Mouse (Mus musculus): ENCODE measurements around the gene Oosp3. TPM values are rescaled to one million over a fixed set of nuclear protein-coding genes. Genes with fewer than 3 reads are reported as not detected.

Oosp3 gene
- not detected for polyA plus RNA-seq (2012; fragmentation: generic; extraction: Trizol)

DNA sequence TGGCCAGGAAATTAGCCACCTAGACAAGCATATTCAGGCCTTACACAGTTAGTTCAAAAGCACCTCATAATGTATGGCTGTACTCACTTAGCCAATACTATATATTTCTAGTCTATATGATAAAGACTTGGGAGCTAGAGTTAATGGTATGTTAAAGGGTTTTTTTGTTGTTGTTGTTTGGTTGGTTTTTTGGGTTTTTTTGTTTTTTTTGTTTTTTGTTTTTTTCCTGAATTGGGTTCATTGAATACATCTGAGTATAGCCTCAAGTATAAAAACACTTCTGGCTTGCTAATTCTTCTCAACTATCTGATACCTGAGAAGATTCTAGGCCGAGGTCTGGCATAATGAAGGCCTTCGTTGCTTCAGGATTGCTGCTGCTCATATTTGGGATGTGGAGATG lies at the start of gene Oosp3:
Oosp3 (plus strand) TSS at position 301 of the 400 bp plus-strand sequence.
- H3K4me3 ChIP-seq, result no peak within 1 kb of the TSS
- no peak within 1 kb of the TSS for H3K4me2 ChIP-seq (ENCODE audit: low read depth)
- no peaks in the 10 kb centered on the region for H3K79me2 ChIP-seq (ENCODE audit: control insufficient read depth, insufficient read depth)
- TF ChIP-seq REST (IDR thresholded peaks at IDR 0.05; ENCODE audit: insufficient read depth, insufficient read length), result no peak
- TF ChIP-seq SRF (IDR thresholded peaks at IDR 0.05; ENCODE audit: control insufficient read depth, insufficient read length, low read depth), result no peak
- no peak for TF ChIP-seq MYOG (IDR thresholded peaks at IDR 0.05; ENCODE audit: control insufficient read depth in 1 of 3, insufficient read depth in 1 of 3, insufficient read length in 2 of 3, low read depth in 2 of 3)
- no peak for TF ChIP-seq E2F4 (IDR thresholded peaks at IDR 0.05; ENCODE audit: insufficient read depth)
- TF ChIP-seq POLR2AphosphoS2 (IDR thresholded peaks at IDR 0.05; ENCODE audit: insufficient read length, low read depth), result no peak
- TF ChIP-seq POLR2A (IDR thresholded peaks at IDR 0.05; ENCODE audit: insufficient read length, low read depth), result no peak
- no peak for TF ChIP-seq TCF12 (IDR thresholded peaks at IDR 0.05; ENCODE audit: insufficient read depth, poor library complexity, severe bottlenecking)
- TF ChIP-seq USF1 (IDR thresholded peaks at IDR 0.05; ENCODE audit: low read depth), result no peak
- TF ChIP-seq TCF3 (IDR thresholded peaks at IDR 0.05; ENCODE audit: insufficient read length, low read depth), result no peak
- TF ChIP-seq CEBPB (IDR thresholded peaks at IDR 0.05; ENCODE audit: insufficient read depth, poor library complexity, severe bottlenecking), result no peak
- TF ChIP-seq MYOD1 (IDR thresholded peaks at IDR 0.05; ENCODE audit: control insufficient read depth in 1 of 3, insufficient read length in 2 of 3, low read depth in 2 of 3), result no peak
- TF ChIP-seq MAX (IDR thresholded peaks at IDR 0.05; ENCODE audit: low read depth), result no peak
- no peaks in the 10 kb centered on the region for H3K27me3 ChIP-seq (ENCODE audit: control insufficient read depth, insufficient read depth, insufficient read length)
- no peaks in the 10 kb centered on the region for H3K36me3 ChIP-seq (ENCODE audit: control insufficient read depth, insufficient read depth)
- no peak within 1 kb of the TSS for H3ac ChIP-seq (ENCODE audit: control insufficient read depth, insufficient read length)

DNA sequence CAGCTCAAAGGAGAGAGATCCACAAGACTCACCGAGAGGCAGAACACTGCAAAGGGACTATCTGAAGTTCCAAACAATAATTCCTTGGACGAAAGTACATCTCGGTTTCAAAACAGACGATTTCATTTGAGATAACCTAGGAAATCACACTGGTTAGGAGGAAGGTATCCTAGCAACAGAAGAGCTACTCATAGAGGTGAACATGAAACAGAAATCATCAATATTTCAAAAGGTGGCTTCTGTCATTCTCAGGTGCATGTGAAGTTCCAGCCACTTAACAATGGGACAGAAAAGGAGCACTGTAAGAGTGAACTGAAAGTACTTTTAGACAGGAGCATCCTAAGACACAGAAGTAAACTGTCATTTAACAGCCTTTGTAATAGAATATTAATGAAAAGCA lies 47.3 kb upstream of the Oosp3 start:
- no peak overlapping the region for H3K4me3 ChIP-seq
- H3K27me3 ChIP-seq (ENCODE audit: control insufficient read depth, insufficient read depth, insufficient read length), result no peaks in the 10 kb centered on the region
- no peaks in the 10 kb centered on the region for H3K36me3 ChIP-seq (ENCODE audit: control insufficient read depth, insufficient read depth)
- TF ChIP-seq CEBPB (IDR thresholded peaks at IDR 0.05; ENCODE audit: insufficient read depth, poor library complexity, severe bottlenecking) (no peak), TCF3 (IDR thresholded peaks at IDR 0.05; ENCODE audit: insufficient read length, low read depth) (no peak), TCF12 (IDR thresholded peaks at IDR 0.05; ENCODE audit: insufficient read depth, poor library complexity, severe bottlenecking) (no peak), E2F4 (IDR thresholded peaks at IDR 0.05; ENCODE audit: insufficient read depth) (no peak), SRF (IDR thresholded peaks at IDR 0.05; ENCODE audit: control insufficient read depth, insufficient read length, low read depth) (no peak), MAX (IDR thresholded peaks at IDR 0.05; ENCODE audit: low read depth) (no peak), MYOG (IDR thresholded peaks at IDR 0.05; ENCODE audit: control insufficient read depth in 1 of 3, insufficient read depth in 1 of 3, insufficient read length in 2 of 3, low read depth in 2 of 3) (no peak), USF1 (IDR thresholded peaks at IDR 0.05; ENCODE audit: low read depth) (no peak), MYOD1 (IDR thresholded peaks at IDR 0.05; ENCODE audit: control insufficient read depth in 1 of 3, insufficient read length in 2 of 3, low read depth in 2 of 3) (no peak), REST (IDR thresholded peaks at IDR 0.05; ENCODE audit: insufficient read depth, insufficient read length) (no peak), POLR2A (IDR thresholded peaks at IDR 0.05; ENCODE audit: insufficient read length, low read depth) (no peak), POLR2AphosphoS2 (IDR thresholded peaks at IDR 0.05; ENCODE audit: insufficient read length, low read depth) (no peak)
- no peaks in the 10 kb centered on the region for H3K79me2 ChIP-seq (ENCODE audit: control insufficient read depth, insufficient read depth)
- no peak overlapping the region for H3ac ChIP-seq (ENCODE audit: control insufficient read depth, insufficient read length)
- H3K4me2 ChIP-seq (ENCODE audit: low read depth), result no peak overlapping the region

DNA sequence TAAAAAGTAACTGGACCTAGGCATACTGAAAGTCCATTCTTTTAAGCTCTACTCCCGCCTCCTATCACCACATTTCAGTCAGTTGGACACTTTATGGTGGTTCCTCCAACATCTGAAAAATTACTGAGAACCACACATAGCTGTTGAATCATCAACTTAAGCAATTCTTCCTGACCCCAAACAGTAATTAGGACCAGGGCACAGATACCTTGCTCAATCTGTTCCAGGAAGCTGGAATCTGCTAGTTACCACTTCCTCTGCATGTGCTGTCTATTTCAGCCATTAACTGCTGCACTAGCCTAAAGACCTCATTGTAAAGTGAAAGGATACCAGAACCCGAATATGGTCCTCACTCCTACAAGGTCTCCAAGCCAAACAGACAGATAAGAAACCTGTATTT lies 37.7 kb upstream of the Oosp3 start:
- Histone ChIP-seq H3K79me2 (ENCODE audit: control insufficient read depth, insufficient read depth) (no peaks in the 10 kb centered on the region), H3K4me2 (ENCODE audit: low read depth) (no peak overlapping the region), H3K4me3 (no peak overlapping the region), H3K27me3 (ENCODE audit: control insufficient read depth, insufficient read depth, insufficient read length) (no peaks in the 10 kb centered on the region), H3K36me3 (ENCODE audit: control insufficient read depth, insufficient read depth) (no peaks in the 10 kb centered on the region), H3ac (ENCODE audit: control insufficient read depth, insufficient read length) (no peak overlapping the region)
- TF ChIP-seq TCF3 (IDR thresholded peaks at IDR 0.05; ENCODE audit: insufficient read length, low read depth) (no peak), REST (IDR thresholded peaks at IDR 0.05; ENCODE audit: insufficient read depth, insufficient read length) (no peak), SRF (IDR thresholded peaks at IDR 0.05; ENCODE audit: control insufficient read depth, insufficient read length, low read depth) (no peak), E2F4 (IDR thresholded peaks at IDR 0.05; ENCODE audit: insufficient read depth) (no peak), MAX (IDR thresholded peaks at IDR 0.05; ENCODE audit: low read depth) (no peak), POLR2AphosphoS2 (IDR thresholded peaks at IDR 0.05; ENCODE audit: insufficient read length, low read depth) (no peak), USF1 (IDR thresholded peaks at IDR 0.05; ENCODE audit: low read depth) (no peak), CEBPB (IDR thresholded peaks at IDR 0.05; ENCODE audit: insufficient read depth, poor library complexity, severe bottlenecking) (no peak), TCF12 (IDR thresholded peaks at IDR 0.05; ENCODE audit: insufficient read depth, poor library complexity, severe bottlenecking) (no peak), MYOG (IDR thresholded peaks at IDR 0.05; ENCODE audit: control insufficient read depth in 1 of 3, insufficient read depth in 1 of 3, insufficient read length in 2 of 3, low read depth in 2 of 3) (no peak), MYOD1 (IDR thresholded peaks at IDR 0.05; ENCODE audit: control insufficient read depth in 1 of 3, insufficient read length in 2 of 3, low read depth in 2 of 3) (no peak), POLR2A (IDR thresholded peaks at IDR 0.05; ENCODE audit: insufficient read length, low read depth) (no peak)

DNA sequence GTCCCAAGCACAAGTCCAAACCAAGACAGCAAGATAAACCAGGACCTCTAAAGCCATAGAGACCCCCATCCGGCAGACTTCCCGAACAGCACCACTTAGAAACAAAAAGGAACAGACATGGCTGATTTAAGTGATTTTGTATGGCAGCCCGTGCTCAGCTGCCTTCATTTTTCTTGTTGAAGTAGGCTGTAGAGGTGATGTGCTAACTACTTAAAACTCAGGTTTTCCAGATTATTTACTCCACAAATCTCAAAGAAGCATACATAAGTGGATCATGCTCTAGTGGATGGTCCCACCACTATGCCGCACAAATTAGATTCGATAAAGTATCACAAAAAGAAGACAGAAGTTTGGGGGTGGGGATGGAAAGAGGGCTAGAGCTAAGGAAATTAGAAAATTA lies 36.4 kb upstream of the Oosp3 start, which contains the start of gene Oosp2:
Oosp2 (minus strand) TSS at position 101 of the 400 bp plus-strand sequence.
- no peaks in the 10 kb centered on the region for H3K79me2 ChIP-seq (ENCODE audit: control insufficient read depth, insufficient read depth)
- H3K4me2 ChIP-seq (ENCODE audit: low read depth), result no peak within 1 kb of the TSS
- TF ChIP-seq TCF3 (IDR thresholded peaks at IDR 0.05; ENCODE audit: insufficient read length, low read depth) (no peak), REST (IDR thresholded peaks at IDR 0.05; ENCODE audit: insufficient read depth, insufficient read length) (no peak), POLR2AphosphoS2 (IDR thresholded peaks at IDR 0.05; ENCODE audit: insufficient read length, low read depth) (no peak), USF1 (IDR thresholded peaks at IDR 0.05; ENCODE audit: low read depth) (no peak), TCF12 (IDR thresholded peaks at IDR 0.05; ENCODE audit: insufficient read depth, poor library complexity, severe bottlenecking) (no peak), E2F4 (IDR thresholded peaks at IDR 0.05; ENCODE audit: insufficient read depth) (no peak), CEBPB (IDR thresholded peaks at IDR 0.05; ENCODE audit: insufficient read depth, poor library complexity, severe bottlenecking) (no peak)
- no peak within 1 kb of the TSS for H3ac ChIP-seq (ENCODE audit: control insufficient read depth, insufficient read length)
- H3K27me3 ChIP-seq (ENCODE audit: control insufficient read depth, insufficient read depth, insufficient read length), result no peaks in the 10 kb centered on the region
- no peak within 1 kb of the TSS for H3K4me3 ChIP-seq
- no peaks in the 10 kb centered on the region for H3K36me3 ChIP-seq (ENCODE audit: control insufficient read depth, insufficient read depth)

All from myocyte (in vitro differentiated cells).